In the genomic region with DNA sequence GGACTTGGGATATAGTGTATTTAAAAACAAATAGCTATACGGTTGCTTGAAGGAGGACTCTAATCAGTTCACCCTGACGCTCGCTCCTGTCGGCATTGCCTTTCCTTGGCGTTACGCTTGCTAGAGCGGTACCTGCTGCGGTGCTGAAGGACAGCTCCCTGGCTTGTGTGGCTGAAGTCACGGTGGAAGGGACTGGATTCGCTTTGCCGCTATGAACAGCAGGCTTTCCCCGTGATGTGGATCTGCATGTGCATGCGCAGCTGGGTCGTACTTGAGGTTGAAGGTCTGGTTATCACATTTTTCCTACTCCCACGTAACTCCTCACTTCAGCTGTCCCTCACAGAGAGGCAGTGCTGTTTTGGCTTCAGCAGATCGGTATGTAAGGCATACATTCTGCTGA, we compare ENCODE assay signal across 8 mouse cellular contexts. TPM values are rescaled to one million over a fixed set of nuclear protein-coding genes. Genes with fewer than 3 reads are reported as not detected.
DNase-seq lines count a peak whose midpoint lies in the region; ATAC-seq lines count a peak whose summit lies in the region.

No protein-coding gene starts in this region.

- H3K4me3 ChIP-seq in embryonic facial prominence, embryonic 13.5 days, result no peak overlapping the region

- peaks cover 43% of the 10 kb centered on the region for H3K27me3 ChIP-seq in embryonic facial prominence, embryonic 13.5 days

- peaks cover 26% of the 10 kb centered on the region for H3K4me1 ChIP-seq in embryonic facial prominence, embryonic 13.5 days

- H3K4me2 ChIP-seq in embryonic facial prominence, embryonic 13.5 days, result peak overlapping the region; percentile 20

- H3K36me3 ChIP-seq in embryonic facial prominence, embryonic 13.5 days, result no peaks in the 10 kb centered on the region

- H3K9me3 ChIP-seq in embryonic facial prominence, embryonic 13.5 days, result no peaks in the 10 kb centered on the region

- ATAC-seq in embryonic facial prominence, embryonic 13.5 days (ENCODE audit: insufficient number of reproducible peaks, insufficient read depth, low FRiP score, low TSS enrichment, low read depth), result no peak

- H3K9ac ChIP-seq in embryonic facial prominence, embryonic 13.5 days, result no peak overlapping the region

- intact Hi-C loops in heart, postnatal 14 days (cut with DNase I), result no loop called here

- DNase-seq in 3T3-L1 (ENCODE audit: low read depth, low spot score), result peak; percentile 13
- DNase-seq in T-cell, adult 2 months (ENCODE audit: low spot score), result peak; percentile 68
- peak; percentile 78 to 87 for DNase-seq in heart, postnatal 14 days
- DNase-seq in kidney, postnatal 14 days, result peak; percentile 88
- peak; percentile 79 for DNase-seq in lung, postnatal 36 days
- DNase-seq in right cerebral cortex, adult 18-20 months, result peak; percentile 53
- DNase-seq in urinary bladder, postnatal 4 days (ENCODE audit: low spot score in 2 of 2), result peak; percentile 57 to 73

- no peak overlapping the region for H3K27ac ChIP-seq in embryonic facial prominence, embryonic 13.5 days

- WGBS in embryonic facial prominence, embryonic 13.5 days, result 3% methylated on average over 16 of the region's 16 CpGs

RNA-seq across cellular contexts. Expression of a gene that starts 3.5 kb away (rescaled TPM):
- polyA plus RNA-seq in embryonic facial prominence, embryonic 13.5 days (2015; fragmentation: Nextera tagmentation; extraction: Ambion mirVana), result 8.2 and 8.6 TPM in 2 replicates
- under 1 TPM; 0.48 to 0.76 TPM for total RNA-seq in heart, postnatal 14 days (2021)

Comparison
In these comparisons a context has a peak if more than half of its experiments do, and no peak if none do; other contexts are left out.
1. DNase-seq: peak in every context shown above with its lines; median percentile 88 in kidney, postnatal 14 days; 82 in heart, postnatal 14 days; 79 in lung, postnatal 36 days; 68 in T-cell, adult 2 months; 65 in urinary bladder, postnatal 4 days; 53 in right cerebral cortex, adult 18-20 months; 13 in 3T3-L1.